Mouse (Mus musculus) neural tube, embryonic 11.5 days (tissue): ENCODE measurements around the gene Hrct1. TPM values are rescaled to one million over a fixed set of nuclear protein-coding genes. Genes with fewer than 3 reads are reported as not detected.

Experiments
- polyA plus RNA-seq: library from polyadenylated mRNA; unstranded; fragments of >200 nt; fragmentation: Nextera tagmentation; extraction: Ambion mirVana; gene quantifications from 2 replicates; pipeline ENCODE4 v1.2.1, GENCODE M21; 2014

Hrct1 gene
- polyA plus RNA-seq, 1 experiment from 2014 or later = not detected

Other genes with a start within 250 kb of the Hrct1 start
- gene Sit1, start 243.5 kb upstream of the Hrct1 start, polyA plus RNA-seq = not detected in 2 replicates
- gene Ccdc107, start 234.3 kb upstream of the Hrct1 start, polyA plus RNA-seq = 46.6 and 55.9 TPM in 2 replicates
- gene Arhgef39, start 227.5 kb upstream of the Hrct1 start, polyA plus RNA-seq = 36.7 and 39.3 TPM in 2 replicates
- 0.23 and 0.44 TPM in 2 replicates for gene Car9, start 220.2 kb upstream of the Hrct1 start, polyA plus RNA-seq
- gene Tpm2, start 203.4 kb upstream of the Hrct1 start, polyA plus RNA-seq = 101 and 127 TPM in 2 replicates
- 56.0 and 62.5 TPM in 2 replicates for gene Creb3, start 164.9 kb upstream of the Hrct1 start, polyA plus RNA-seq
- gene Tln1, start 164.5 kb upstream of the Hrct1 start, polyA plus RNA-seq = 42.1 and 48.8 TPM in 2 replicates
- 26.5 and 32.1 TPM in 2 replicates for gene Rgp1, start 148.5 kb upstream of the Hrct1 start, polyA plus RNA-seq
- gene Gba2, start 148.3 kb upstream of the Hrct1 start, polyA plus RNA-seq = 29.8 and 30.8 TPM in 2 replicates
- 1.8 and 2.4 TPM in 2 replicates for gene Msmp, start 142.7 kb upstream of the Hrct1 start, polyA plus RNA-seq
- gene Npr2, start 95.3 kb upstream of the Hrct1 start, polyA plus RNA-seq = 29.0 and 37.4 TPM in 2 replicates
- gene Spag8, start 73.6 kb upstream of the Hrct1 start, polyA plus RNA-seq = 0.89 and 1.1 TPM in 2 replicates
- gene Hint2, start 70.7 kb upstream of the Hrct1 start, polyA plus RNA-seq = 63.8 and 65.4 TPM in 2 replicates
- gene Tmem8b, start 58.2 kb upstream of the Hrct1 start, polyA plus RNA-seq = 5.4 and 5.7 TPM in 2 replicates
- gene Fam221b, start 58.0 kb upstream of the Hrct1 start, polyA plus RNA-seq = 2.4 and 3.4 TPM in 2 replicates
- gene Olfr70, start 26.4 kb upstream of the Hrct1 start, polyA plus RNA-seq = not detected in 2 replicates
- gene Olfr71, start 16.9 kb upstream of the Hrct1 start, polyA plus RNA-seq = not detected in 2 replicates
- gene Spaar, start 2.8 kb downstream of the Hrct1 start, polyA plus RNA-seq = not detected in 2 replicates
- not detected in 2 replicates for gene Olfr159, start 43.8 kb downstream of the Hrct1 start, polyA plus RNA-seq
- not detected in 2 replicates for gene Olfr156, start 96.7 kb downstream of the Hrct1 start, polyA plus RNA-seq
- not detected in 2 replicates for gene Olfr157, start 113.0 kb downstream of the Hrct1 start, polyA plus RNA-seq
- not detected in 2 replicates for gene Olfr155, start 124.4 kb downstream of the Hrct1 start, polyA plus RNA-seq
- 15.9 and 18.5 TPM in 2 replicates for gene Reck, start 148.3 kb downstream of the Hrct1 start, polyA plus RNA-seq
- gene Glipr2, start 230.2 kb downstream of the Hrct1 start, polyA plus RNA-seq = 109 and 117 TPM in 2 replicates